Mouse (Mus musculus): Measurements from ENCODE around the gene Gm12355. TPM values are rescaled to one million over a fixed set of nuclear protein-coding genes. Genes with fewer than 3 reads are reported as not detected.

Gene Gm12355
- polyA plus RNA-seq, 1 experiment from 2014 or later: 1.5 TPM

GRCm38 (mm10) chr11:98586892-98587563 is 38.4 kb downstream of the Gm12355 start, which contains the start of gene Ormdl3:
Ormdl3 (minus strand) TSS chr11:98587368.
- peak within 1 kb of the TSS; percentile 76 for H3K9ac ChIP-seq (ENCODE audit: low read length)
- DNase-seq (ENCODE audit: low spot score): peak; percentile 98
- WGBS: under 1% methylated on average over 48 of the region's 49 CpGs
- no peaks in the 10 kb centered on the region for H3K9me3 ChIP-seq (ENCODE audit: control insufficient read depth, low read length)
- peak; percentile 94 for ATAC-seq (ENCODE audit: insufficient read depth, low FRiP score, low TSS enrichment)
- peak within 1 kb of the TSS; percentile 82 for H3K4me3 ChIP-seq (ENCODE audit: low read depth, low read length)
- peaks cover 23% of the 10 kb centered on the region for H3K4me1 ChIP-seq (ENCODE audit: control insufficient read depth, insufficient read depth, low read length)
- no peaks in the 10 kb centered on the region for H3K27me3 ChIP-seq (ENCODE audit: control insufficient read depth, insufficient read depth, low read length)
- H3K27ac ChIP-seq (ENCODE audit: low read depth, low read length): peak within 1 kb of the TSS; percentile 49; the same call in 1 of the 2 replicates
- H3K4me2 ChIP-seq (ENCODE audit: low read depth): peak within 1 kb of the TSS; percentile 81
- peaks cover 7% of the 10 kb centered on the region for H3K36me3 ChIP-seq (ENCODE audit: control insufficient read depth, insufficient read depth, low read length)

GRCm38 (mm10) chr11:98586087-98586891 is 39.2 kb downstream of the Gm12355 start:
- DNase-seq (ENCODE audit: low spot score) (no peak), ATAC-seq (ENCODE audit: insufficient read depth, low FRiP score, low TSS enrichment) (peak; percentile 39; the same call in 1 of the 2 replicates)
- peaks cover 23% of the 10 kb centered on the region for H3K4me1 ChIP-seq (ENCODE audit: control insufficient read depth, insufficient read depth, low read length)
- H3K36me3 ChIP-seq (ENCODE audit: control insufficient read depth, insufficient read depth, low read length): peaks cover 7% of the 10 kb centered on the region
- peak overlapping the region; percentile 82 for H3K4me3 ChIP-seq (ENCODE audit: low read depth, low read length)
- peak overlapping the region; percentile 81 for H3K4me2 ChIP-seq (ENCODE audit: low read depth)
- no peak overlapping the region for H3K27ac ChIP-seq (ENCODE audit: low read depth, low read length)
- no peaks in the 10 kb centered on the region for H3K27me3 ChIP-seq (ENCODE audit: control insufficient read depth, insufficient read depth, low read length)
- peak overlapping the region; percentile 76 for H3K9ac ChIP-seq (ENCODE audit: low read length)
- 3% methylated on average over 22 of the region's 22 CpGs for WGBS
- no peaks in the 10 kb centered on the region for H3K9me3 ChIP-seq (ENCODE audit: control insufficient read depth, low read length)

GRCm38 (mm10) chr11:98584629-98585177 is 40.8 kb downstream of the Gm12355 start:
- Histone ChIP-seq H3K4me2 (ENCODE audit: low read depth) (no peak overlapping the region), H3K36me3 (ENCODE audit: control insufficient read depth, insufficient read depth, low read length) (peaks cover 7% of the 10 kb centered on the region), H3K9me3 (ENCODE audit: control insufficient read depth, low read length) (no peaks in the 10 kb centered on the region), H3K4me3 (ENCODE audit: low read depth, low read length) (no peak overlapping the region), H3K4me1 (ENCODE audit: control insufficient read depth, insufficient read depth, low read length) (peaks cover 23% of the 10 kb centered on the region), H3K9ac (ENCODE audit: low read length) (no peak overlapping the region), H3K27ac (ENCODE audit: low read depth, low read length) (no peak overlapping the region), H3K27me3 (ENCODE audit: control insufficient read depth, insufficient read depth, low read length) (no peaks in the 10 kb centered on the region)
- 93% methylated on average over 6 of the region's 6 CpGs for WGBS
- DNase-seq (ENCODE audit: low spot score) (no peak), ATAC-seq (ENCODE audit: insufficient read depth, low FRiP score, low TSS enrichment) (no peak)

GRCm38 (mm10) chr11:98584146-98584545 is 41.3 kb downstream of the Gm12355 start:
- Histone ChIP-seq H3K9me3 (ENCODE audit: control insufficient read depth, low read length) (no peaks in the 10 kb centered on the region), H3K4me2 (ENCODE audit: low read depth) (no peak overlapping the region), H3K4me1 (ENCODE audit: control insufficient read depth, insufficient read depth, low read length) (peaks cover 23% of the 10 kb centered on the region), H3K9ac (ENCODE audit: low read length) (no peak overlapping the region), H3K4me3 (ENCODE audit: low read depth, low read length) (no peak overlapping the region), H3K36me3 (ENCODE audit: control insufficient read depth, insufficient read depth, low read length) (peaks cover 7% of the 10 kb centered on the region), H3K27ac (ENCODE audit: low read depth, low read length) (no peak overlapping the region), H3K27me3 (ENCODE audit: control insufficient read depth, insufficient read depth, low read length) (no peaks in the 10 kb centered on the region)
- DNase-seq (ENCODE audit: low spot score) (no peak), ATAC-seq (ENCODE audit: insufficient read depth, low FRiP score, low TSS enrichment) (no peak)
- WGBS: 45% methylated on average over 1 of the region's 1 CpGs

GRCm38 (mm10) chr11:98583571-98583970 is 41.9 kb downstream of the Gm12355 start:
- H3K36me3 ChIP-seq (ENCODE audit: control insufficient read depth, insufficient read depth, low read length): peaks cover 7% of the 10 kb centered on the region
- 27% methylated on average over 3 of the region's 3 CpGs for WGBS
- H3K4me2 ChIP-seq (ENCODE audit: low read depth): no peak overlapping the region
- no peaks in the 10 kb centered on the region for H3K27me3 ChIP-seq (ENCODE audit: control insufficient read depth, insufficient read depth, low read length)
- no peak overlapping the region for H3K9ac ChIP-seq (ENCODE audit: low read length)
- H3K9me3 ChIP-seq (ENCODE audit: control insufficient read depth, low read length): no peaks in the 10 kb centered on the region
- peaks cover 23% of the 10 kb centered on the region for H3K4me1 ChIP-seq (ENCODE audit: control insufficient read depth, insufficient read depth, low read length)
- H3K27ac ChIP-seq (ENCODE audit: low read depth, low read length): no peak overlapping the region
- H3K4me3 ChIP-seq (ENCODE audit: low read depth, low read length): no peak overlapping the region
- no peak for DNase-seq (ENCODE audit: low spot score)
- no peak for ATAC-seq (ENCODE audit: insufficient read depth, low FRiP score, low TSS enrichment)

- Histone ChIP-seq H3K4me3 (ENCODE audit: low read depth, low read length) (no peak overlapping the region), H3K9ac (ENCODE audit: low read length) (no peak overlapping the region), H3K36me3 (ENCODE audit: control insufficient read depth, insufficient read depth, low read length) (peaks cover 7% of the 10 kb centered on the region), H3K27me3 (ENCODE audit: control insufficient read depth, insufficient read depth, low read length) (no peaks in the 10 kb centered on the region), H3K4me1 (ENCODE audit: control insufficient read depth, insufficient read depth, low read length) (peaks cover 20% of the 10 kb centered on the region), H3K9me3 (ENCODE audit: control insufficient read depth, low read length) (no peaks in the 10 kb centered on the region), H3K27ac (ENCODE audit: low read depth, low read length) (no peak overlapping the region), H3K4me2 (ENCODE audit: low read depth) (no peak overlapping the region)
- no peak for DNase-seq (ENCODE audit: low spot score)
- ATAC-seq (ENCODE audit: insufficient read depth, low FRiP score, low TSS enrichment): no peak
- WGBS: 87% methylated on average over 3 of the region's 3 CpGs
Observed at GRCm38 (mm10) chr11:98583265-98583552, 42.3 kb downstream of the Gm12355 start.

- no peak overlapping the region for H3K4me3 ChIP-seq (ENCODE audit: low read depth, low read length)
- H3K4me1 ChIP-seq (ENCODE audit: control insufficient read depth, insufficient read depth, low read length): peaks cover 16% of the 10 kb centered on the region
- no peak overlapping the region for H3K27ac ChIP-seq (ENCODE audit: low read depth, low read length)
- no peaks in the 10 kb centered on the region for H3K27me3 ChIP-seq (ENCODE audit: control insufficient read depth, insufficient read depth, low read length)
- H3K9me3 ChIP-seq (ENCODE audit: control insufficient read depth, low read length): no peaks in the 10 kb centered on the region
- ATAC-seq (ENCODE audit: insufficient read depth, low FRiP score, low TSS enrichment) (no peak), DNase-seq (ENCODE audit: low spot score) (no peak)
- H3K4me2 ChIP-seq (ENCODE audit: low read depth): peak overlapping the region; percentile 1; the same call in 1 of the 2 replicates
- H3K36me3 ChIP-seq (ENCODE audit: control insufficient read depth, insufficient read depth, low read length): peaks cover 7% of the 10 kb centered on the region
- WGBS: 89% methylated on average over 12 of the region's 12 CpGs
- no peak overlapping the region for H3K9ac ChIP-seq (ENCODE audit: low read length)
Observed at GRCm38 (mm10) chr11:98582551-98583264, 42.8 kb downstream of the Gm12355 start.

- no peak overlapping the region for H3K9ac ChIP-seq (ENCODE audit: low read length)
- H3K27me3 ChIP-seq (ENCODE audit: control insufficient read depth, insufficient read depth, low read length): no peaks in the 10 kb centered on the region
- no peaks in the 10 kb centered on the region for H3K9me3 ChIP-seq (ENCODE audit: control insufficient read depth, low read length)
- H3K27ac ChIP-seq (ENCODE audit: low read depth, low read length): no peak overlapping the region
- no peak for DNase-seq (ENCODE audit: low spot score)
- 87% methylated on average over 8 of the region's 8 CpGs for WGBS
- H3K4me3 ChIP-seq (ENCODE audit: low read depth, low read length): no peak overlapping the region
- H3K36me3 ChIP-seq (ENCODE audit: control insufficient read depth, insufficient read depth, low read length): peaks cover 7% of the 10 kb centered on the region
- peak overlapping the region; percentile 1; the same call in 1 of the 2 replicates for H3K4me2 ChIP-seq (ENCODE audit: low read depth)
- ATAC-seq (ENCODE audit: insufficient read depth, low FRiP score, low TSS enrichment): no peak
- peaks cover 14% of the 10 kb centered on the region for H3K4me1 ChIP-seq (ENCODE audit: control insufficient read depth, insufficient read depth, low read length)
Observed at GRCm38 (mm10) chr11:98582030-98582388, 43.5 kb downstream of the Gm12355 start.

All from neural tube, embryonic 11.5 days (tissue).